Mouse (Mus musculus) testis, adult 2 months (tissue): ENCODE results near the gene Shld2.

Experiments used
- CTCF ChIP-seq: fragments of 200-500 bp; IDR thresholded peaks from 2 replicates; pipeline ENCODE4 v1.5.1; 2012; ENCODE audit warnings: low read depth, mild to moderate bottlenecking, inconsistent platforms, low read length, moderate library complexity; ENCODE audit not compliant: control insufficient read depth, insufficient read depth, insufficient replicate concordance
- POLR2A ChIP-seq: fragments of 200-500 bp; IDR thresholded peaks from 2 replicates; pipeline ENCODE4 v1.6.1; 2012; ENCODE audit warnings: low read depth, mild to moderate bottlenecking, inconsistent platforms, low read length, moderate library complexity; ENCODE audit not compliant: control insufficient read depth

- TF ChIP-seq CTCF, result no peak
- no peak for TF ChIP-seq POLR2A
Observed at GRCm38 (mm10) chr14:34317431-34317830, 7.1 kb upstream of the Shld2 start.
